Mouse (Mus musculus): ENCODE data around the gene Syt13.

- TF ChIP-seq GATA1 (IDR thresholded peaks at IDR 0.05; ENCODE audit: low read depth, low read length) (no peak), CTCF (IDR thresholded peaks at IDR 0.05 in 2 of 3, conservative IDR thresholded peaks at IDR 0.05 in 1 of 3; ENCODE audit: control insufficient read depth in 1 of 3, insufficient read depth in 1 of 3, low read depth in 2 of 3, low read length in 3 of 3, poor library complexity in 1 of 3, severe bottlenecking in 1 of 3) (no peak), SMC3 (IDR thresholded peaks at IDR 0.05; ENCODE audit: low read depth, low read length) (no peak), GABPA (IDR thresholded peaks at IDR 0.05; ENCODE audit: low read depth, low read length) (no peak), MAZ (IDR thresholded peaks at IDR 0.05; ENCODE audit: low read depth, low read length) (no peak), BHLHE40 (IDR thresholded peaks at IDR 0.05; ENCODE audit: borderline replicate concordance, low read depth, low read length) (no peak), EP300 (IDR thresholded peaks at IDR 0.05; ENCODE audit: low read depth in 1 of 2, low read length in 2 of 2) (no peak), ZC3H11A (IDR thresholded peaks at IDR 0.05; ENCODE audit: low read depth, low read length) (no peak), ELF1 (IDR thresholded peaks at IDR 0.05; ENCODE audit: low read depth, low read length) (no peak)
Observed at GRCm38 (mm10) chr2:92877488-92877887, 37.4 kb upstream of the Syt13 start.
